Mouse (Mus musculus) heart, embryonic 14.5 days (tissue): ENCODE measurements around the gene Nup98. TPM values are rescaled to one million over a fixed set of nuclear protein-coding genes. Genes with fewer than 3 reads are reported as not detected.

Experiments used
- ATAC-seq: fragments of 200-750 bp; cut with Nextera tagmentation; 2 replicates; pipeline ENCODE4 v1.8.0; 2017; ENCODE audit warnings: low read depth, moderate TSS enrichment; ENCODE audit not compliant: insufficient number of reproducible peaks, insufficient read depth, low FRiP score
- H3K27ac ChIP-seq, 2 experiments: fragments of 200-500 bp in 1 of 2; fragments of 300-500 bp in 1 of 2; sonication (generic) in 1 of 2; replicated peaks in 1 of 2; 2 replicates each; pipeline ENCODE4 v1.5.1; 2012 to 2014; ENCODE audit warnings: low read depth in 2 of 2, low read length in 2 of 2, control low read depth in 1 of 2, mild to moderate bottlenecking in 1 of 2, mixed read lengths in 1 of 2; ENCODE audit not compliant: control insufficient read depth in 1 of 2, insufficient read depth in 1 of 2
- H3K27me3 ChIP-seq: fragments of 300-500 bp; sonication (generic); 2 replicates; pipeline ENCODE4 v1.6.1; 2014; ENCODE audit warnings: mild to moderate bottlenecking, low read length, control low read depth; ENCODE audit not compliant: control insufficient read depth, insufficient read depth
- H3K36me3 ChIP-seq: fragments of 300-500 bp; sonication (generic); 2 replicates; pipeline ENCODE4 v1.6.1; 2014; ENCODE audit warnings: mild to moderate bottlenecking, control low read depth, low read length, mixed read lengths; ENCODE audit not compliant: control insufficient read depth, insufficient read depth
- H3K4me1 ChIP-seq, 2 experiments: fragments of 200-500 bp in 1 of 2; fragments of 300-500 bp in 1 of 2; sonication (generic) in 1 of 2; 2 replicates each; pipeline ENCODE4 v1.6.1; 2012 to 2014; ENCODE audit warnings: low read length in 2 of 2, control low read depth in 1 of 2, mixed read lengths in 1 of 2; ENCODE audit not compliant: control insufficient read depth in 2 of 2, insufficient read depth in 2 of 2
- H3K4me2 ChIP-seq: fragments of 300-500 bp; sonication (generic); 2 replicates; pipeline ENCODE4 v1.6.1; 2014; ENCODE audit warnings: mild to moderate bottlenecking, low read length
- H3K4me3 ChIP-seq, 2 experiments: fragments of 200-500 bp in 1 of 2; fragments of 300-500 bp in 1 of 2; sonication (generic) in 1 of 2; 2 replicates each; pipeline ENCODE4 v1.5.1; 2012 to 2014; ENCODE audit warnings: low read length in 2 of 2, mild to moderate bottlenecking in 2 of 2, control low read depth in 1 of 2, low read depth in 1 of 2, moderate library complexity in 1 of 2; ENCODE audit not compliant: control insufficient read depth in 1 of 2, insufficient read depth in 1 of 2
- H3K9ac ChIP-seq: fragments of 300-500 bp; sonication (generic); 2 replicates; pipeline ENCODE4 v1.6.1; 2014; ENCODE audit warnings: mild to moderate bottlenecking, low read length
- H3K9me3 ChIP-seq: fragments of 300-500 bp; sonication (generic); 2 replicates; pipeline ENCODE4 v1.6.1; 2016; ENCODE audit warnings: low read length, control low read depth; ENCODE audit not compliant: control insufficient read depth
- WGBS: fragments of 180-500 bp; shearing (Covaris S2); extraction: QIAGEN DNeasy Blood & Tissue Kit; methylation state at CpG from one replicate; pipeline ENCODE4 v1.1.7; 2014; 5-methylcytosine and 5-hydroxymethylcytosine counted together
- polyA plus RNA-seq: library from polyadenylated mRNA; unstranded; fragments of >200 nt; fragmentation: Nextera tagmentation; extraction: Ambion mirVana; gene quantifications from 2 replicates; pipeline ENCODE4 v1.2.1, GENCODE M21; 2014

Gene Nup98
- polyA plus RNA-seq, 1 experiment from 2014 or later, result 27.3 TPM

DNA sequence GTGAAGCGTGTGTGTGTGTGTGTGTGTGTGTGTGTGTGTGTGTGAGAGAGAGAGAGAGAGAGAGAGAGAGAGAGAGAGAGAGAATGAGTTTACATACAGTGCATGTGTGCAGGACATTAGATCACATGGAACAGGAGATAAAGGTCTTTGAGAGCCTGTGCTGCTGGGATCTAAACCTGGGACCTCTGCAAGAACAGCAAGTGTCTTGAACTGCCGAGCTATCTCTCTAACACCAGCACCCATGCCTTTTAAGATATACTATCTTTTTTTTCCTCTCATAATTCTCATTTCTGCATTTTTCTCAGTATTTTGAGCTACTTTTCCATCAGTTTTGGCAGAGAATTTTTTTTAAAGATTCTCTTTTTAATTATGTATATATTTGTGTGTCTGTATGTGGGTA, 106.4 kb downstream of the Nup98 start:
- peaks cover 39 to 43% of the 10 kb centered on the region in 2 experiments for H3K4me1 ChIP-seq
- H3K36me3 ChIP-seq, result no peaks in the 10 kb centered on the region
- 43% methylated on average over 2 of the region's 2 CpGs for WGBS

DNA sequence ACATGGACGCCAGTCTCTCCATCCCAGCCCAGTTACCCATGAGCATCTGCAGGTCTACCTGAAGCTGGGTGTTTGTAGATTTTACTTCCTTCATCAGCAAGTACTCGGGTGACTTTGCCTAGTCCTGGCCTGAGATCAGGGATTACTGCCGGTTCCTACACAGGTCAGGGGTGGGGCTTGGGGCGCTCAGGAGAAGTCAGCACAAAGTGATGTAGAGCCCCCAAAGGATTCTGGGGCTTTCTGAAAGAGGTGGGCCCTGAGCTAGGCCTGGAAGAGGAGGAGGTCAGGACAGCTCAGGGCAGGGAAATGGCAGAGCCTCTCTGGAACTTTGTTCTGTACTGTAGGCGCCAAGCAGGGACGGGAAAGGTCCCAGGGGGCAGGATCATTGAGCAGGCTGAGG, 107.3 kb downstream of the Nup98 start:
- ATAC-seq, result no peak
- H3K4me3 ChIP-seq, result no peak overlapping the region
- H3K36me3 ChIP-seq, result no peaks in the 10 kb centered on the region
- no peak overlapping the region for H3K9ac ChIP-seq
- WGBS, result 45% methylated on average over 6 of the region's 6 CpGs
- H3K4me1 ChIP-seq, result peaks cover 39 to 43% of the 10 kb centered on the region in 2 experiments
- H3K4me2 ChIP-seq, result no peak overlapping the region
- H3K27ac ChIP-seq, result peak overlapping the region in 1 of 2 experiments; percentile 16; a peak in 1 of 4 replicates
- no peaks in the 10 kb centered on the region for H3K9me3 ChIP-seq
- H3K27me3 ChIP-seq, result no peaks in the 10 kb centered on the region

More for the DNA sequence above, 106.4 kb downstream of the Nup98 start:
- no peak overlapping the region for H3K4me3 ChIP-seq
- no peaks in the 10 kb centered on the region for H3K9me3 ChIP-seq
- no peaks in the 10 kb centered on the region for H3K27me3 ChIP-seq
- no peak overlapping the region for H3K9ac ChIP-seq
- H3K4me2 ChIP-seq, result no peak overlapping the region
- no peak for ATAC-seq
- H3K27ac ChIP-seq, result no peak overlapping the region

DNA sequence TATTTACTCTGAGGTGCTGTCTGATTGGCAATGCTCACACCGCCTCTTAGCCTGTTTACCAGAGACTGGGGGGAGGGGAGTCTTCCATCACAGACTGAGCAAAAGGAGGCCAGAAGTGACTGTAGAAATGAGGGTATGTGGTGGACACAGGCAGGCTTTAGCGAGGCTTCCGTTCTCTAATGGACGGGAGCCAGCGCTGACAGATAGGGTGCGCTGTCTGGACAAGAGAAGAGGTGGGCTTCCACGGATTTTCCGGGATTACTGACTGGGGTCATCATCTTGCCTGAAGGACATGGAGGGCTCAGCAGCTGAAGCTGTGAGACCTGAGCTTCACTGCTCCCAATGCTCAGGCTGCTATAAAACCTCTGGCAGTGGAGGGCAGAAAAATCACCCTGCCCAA, 107.7 kb downstream of the Nup98 start:
- Histone ChIP-seq H3K4me2 (no peak overlapping the region), H3K9me3 (no peaks in the 10 kb centered on the region), H3K27ac (no peak overlapping the region; a peak in 1 of 4 replicates), H3K36me3 (no peaks in the 10 kb centered on the region), H3K27me3 (no peaks in the 10 kb centered on the region), H3K9ac (no peak overlapping the region; the same call in 1 of the 2 replicates), H3K4me1 (peaks cover 39 to 43% of the 10 kb centered on the region in 2 experiments), H3K4me3 (no peak overlapping the region)
- ATAC-seq, result no peak
- 41% methylated on average over 8 of the region's 8 CpGs for WGBS

DNA sequence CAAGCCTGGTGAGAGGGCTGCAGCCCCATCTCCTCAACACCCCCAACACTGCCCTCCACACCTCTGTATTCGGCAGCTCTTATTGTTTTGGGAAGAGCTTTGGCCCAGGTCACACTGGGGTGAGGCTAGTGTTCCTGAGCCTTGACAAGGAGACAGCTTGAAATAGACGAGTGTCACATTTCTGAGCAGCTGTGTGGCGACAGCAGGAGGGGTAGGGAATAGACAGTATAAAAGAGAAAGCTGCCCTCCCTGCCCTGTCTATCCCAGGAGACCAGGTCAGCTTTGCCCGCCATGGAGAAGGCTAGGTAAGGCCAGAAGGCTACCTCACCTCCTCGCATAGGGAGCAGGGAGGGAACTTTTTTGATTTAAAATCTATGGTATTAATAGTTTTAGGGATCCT, 108.5 kb downstream of the Nup98 start, which contains the start of gene Art1:
Gene Art1 (plus strand): TSS at position 257 of the 400 bp plus-strand sequence.
- Histone ChIP-seq H3K4me2 (peak within 1 kb of the TSS; percentile 75), H3K36me3 (no peaks in the 10 kb centered on the region), H3K4me1 (peaks cover 32 to 35% of the 10 kb centered on the region in 2 experiments), H3K27ac (peak within 1 kb of the TSS in 1 of 2 experiments; percentile 24; a peak in 1 of 4 replicates), H3K27me3 (no peaks in the 10 kb centered on the region), H3K9me3 (no peaks in the 10 kb centered on the region), H3K4me3 (0 out of 4 replicates have a peak within 1 kb of the TSS, but pooled peaks of 1 of the 2 experiments have one; percentile 30), H3K9ac (peak within 1 kb of the TSS; percentile 11; the same call in 1 of the 2 replicates)
- no peak for ATAC-seq
- 40% methylated on average over 5 of the region's 5 CpGs for WGBS

DNA sequence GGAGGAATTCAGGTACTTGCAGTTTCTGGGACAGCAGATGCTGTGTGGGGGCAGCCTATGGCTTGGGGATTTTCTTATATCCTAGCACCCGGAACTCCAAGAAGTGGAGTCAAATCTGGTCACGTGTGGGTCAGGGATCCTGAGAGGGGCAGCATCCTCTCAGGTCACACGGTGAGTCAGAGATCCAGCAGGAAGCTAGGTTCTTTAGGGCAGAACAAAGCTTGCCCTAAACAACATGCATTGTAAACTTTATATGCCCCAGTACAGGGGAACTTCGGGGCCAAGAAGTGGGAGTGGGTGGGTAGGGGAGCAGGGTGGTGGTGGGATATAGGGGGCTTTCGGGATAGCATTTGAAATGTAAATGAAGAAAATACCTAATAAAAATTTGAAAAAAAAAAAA, 109.1 kb downstream of the Nup98 start:
- Histone ChIP-seq H3K4me1 (peaks cover 29 to 33% of the 10 kb centered on the region in 2 experiments), H3K27me3 (no peaks in the 10 kb centered on the region), H3K4me3 (no peak overlapping the region), H3K27ac (0 out of 4 replicates have a peak overlapping the region, but pooled peaks of 1 of the 2 experiments have one; percentile 24), H3K36me3 (0 out of 2 replicates have a peak, but pooled peaks cover 2% of the 10 kb centered on the region), H3K9me3 (no peaks in the 10 kb centered on the region), H3K4me2 (peak overlapping the region; percentile 75; the same call in 1 of the 2 replicates), H3K9ac (peak overlapping the region; percentile 11; the same call in 1 of the 2 replicates)
- 61% methylated on average over 5 of the region's 5 CpGs for WGBS
- ATAC-seq, result no peak

DNA sequence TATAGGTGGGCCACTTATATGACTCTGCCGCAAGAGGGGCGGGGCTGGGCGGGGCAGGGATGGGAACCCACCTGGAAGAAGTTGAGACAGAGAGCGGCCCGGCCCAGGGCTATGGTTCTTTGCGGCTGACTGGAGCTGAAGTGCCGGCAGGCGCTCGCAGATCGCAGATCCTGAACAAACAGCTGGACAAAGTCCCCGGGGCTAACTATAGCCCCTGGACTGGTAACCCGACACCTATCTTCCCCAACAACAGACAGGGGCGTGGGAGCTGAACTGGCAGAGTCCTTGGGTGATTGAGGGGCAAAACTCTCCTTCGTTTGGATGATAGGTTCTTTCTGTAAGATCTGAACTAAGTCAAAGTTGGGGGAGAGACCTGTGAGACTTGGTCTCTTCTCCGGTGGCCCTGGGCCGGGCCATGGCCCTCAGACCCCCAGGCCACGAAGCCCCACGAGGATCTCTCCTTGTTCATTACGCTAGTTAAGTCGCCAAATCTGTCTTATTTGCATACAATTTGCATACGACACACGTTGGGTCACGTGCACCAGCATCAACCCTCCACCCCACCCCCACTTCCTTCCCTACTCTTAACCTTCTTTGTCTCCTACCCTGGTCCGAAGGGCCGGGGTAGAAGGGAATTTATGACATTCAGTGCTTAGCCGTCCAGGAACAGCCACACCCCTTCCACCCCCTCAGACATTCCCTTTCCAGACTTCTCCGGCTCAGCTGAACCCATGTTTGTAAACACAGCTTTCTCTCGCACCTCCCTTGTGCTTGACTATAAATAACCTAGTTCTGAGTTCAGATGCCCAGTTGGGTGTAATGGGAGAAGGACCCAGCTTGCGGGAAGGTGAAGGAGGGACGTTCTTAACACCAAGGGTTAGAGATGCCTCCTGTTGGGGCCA, 110.0 kb downstream of the Nup98 start:
- peak overlapping the region; percentile 2 to 24; a peak in 1 of 4 replicates for H3K27ac ChIP-seq
- peak; percentile 54 for ATAC-seq
- WGBS, result 2% methylated on average over 30 of the region's 30 CpGs

DNA sequence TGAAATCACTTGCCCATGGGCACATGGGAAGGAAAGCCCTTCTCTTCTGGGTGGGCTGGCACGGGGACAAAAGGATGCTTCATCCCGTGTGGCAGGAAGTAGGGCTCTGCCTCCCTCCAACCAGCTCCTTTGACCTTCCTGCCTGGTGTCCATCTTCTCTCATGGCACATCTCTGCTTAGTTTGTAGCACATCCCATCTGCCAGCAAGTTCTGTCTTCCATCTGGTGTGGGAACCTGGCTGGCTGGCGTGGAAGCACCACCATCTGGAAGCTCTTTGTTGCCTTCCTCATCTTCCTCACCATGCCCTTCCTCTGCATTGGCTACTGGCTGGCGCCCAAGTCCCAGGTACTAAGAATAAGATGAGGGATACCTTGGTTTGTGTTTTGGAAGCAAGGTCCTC, 122.6 kb downstream of the Nup98 start:
- 85% methylated on average over 4 of the region's 4 CpGs for WGBS
- H3K36me3 ChIP-seq, result peaks cover 57% of the 10 kb centered on the region

More for the DNA sequence above, 110.0 kb downstream of the Nup98 start:
- H3K4me2 ChIP-seq, result peak overlapping the region; percentile 75
- peaks cover 29 to 33% of the 10 kb centered on the region in 2 experiments for H3K4me1 ChIP-seq
- peak overlapping the region; percentile 30 to 31 for H3K4me3 ChIP-seq
- H3K9ac ChIP-seq, result peak overlapping the region; percentile 44
- H3K36me3 ChIP-seq, result 0 out of 2 replicates have a peak, but pooled peaks cover 6% of the 10 kb centered on the region
- H3K9me3 ChIP-seq, result no peaks in the 10 kb centered on the region
- H3K27me3 ChIP-seq, result no peaks in the 10 kb centered on the region

More for the DNA sequence above, 122.6 kb downstream of the Nup98 start:
- H3K9ac ChIP-seq, result no peak overlapping the region
- H3K27me3 ChIP-seq, result no peaks in the 10 kb centered on the region
- H3K4me2 ChIP-seq, result no peak overlapping the region
- no peak overlapping the region for H3K4me3 ChIP-seq
- no peak for ATAC-seq
- H3K9me3 ChIP-seq, result 0 out of 2 replicates have a peak, but pooled peaks cover 5% of the 10 kb centered on the region
- H3K27ac ChIP-seq, result no peak overlapping the region
- no peaks in the 10 kb centered on the region for H3K4me1 ChIP-seq
